16 mouse cellular contexts compared by ENCODE assay signal in genomic region chr4:126303877-126304276, GRCm38 (mm10). TPM values are rescaled to one million over a fixed set of nuclear protein-coding genes. Genes with fewer than 3 reads are reported as not detected.
DNase-seq lines count a peak whose midpoint lies in the region; ATAC-seq and TF ChIP-seq lines count a peak whose summit lies in the region.
"Had no signal": no experiment of that assay in that cellular context is flagged by ENCODE, and none has a peak within 500 bp of the region (broad histone marks: within the 10 kb centered on the region; RNA-seq: fewer than 3 reads in every experiment).

No protein-coding gene starts in this region.

- WGBS in forebrain, postnatal 0 days = 46% methylated on average over 4 of the region's 4 CpGs
- WGBS in forebrain, embryonic 10.5 days = 69% methylated on average over 4 of the region's 4 CpGs
- WGBS in liver, adult 2 months = 76% methylated on average over 4 of the region's 4 CpGs
- 61% methylated on average over 4 of the region's 4 CpGs for WGBS in liver, embryonic 11.5 days
- 60% methylated on average over 4 of the region's 4 CpGs for WGBS in midbrain, embryonic 10.5 days

- no peaks in the 10 kb centered on the region for H3K4me1 ChIP-seq in forebrain, postnatal 0 days (ENCODE audit: insufficient read depth)
- H3K4me1 ChIP-seq in forebrain, embryonic 10.5 days = peaks cover 31% of the 10 kb centered on the region
- H3K4me1 ChIP-seq in liver, adult 2 months (ENCODE audit: control insufficient read depth, insufficient read depth, low read length) = no peaks in the 10 kb centered on the region
- 0 out of 2 replicates have a peak, but pooled peaks cover 3% of the 10 kb centered on the region for H3K4me1 ChIP-seq in liver, embryonic 11.5 days (replicated peaks; ENCODE audit: control insufficient read depth, insufficient read depth, low read length)
- peaks cover 42% of the 10 kb centered on the region for H3K4me1 ChIP-seq in E14TG2a.4 (replicated peaks; ENCODE audit: low read depth, low read length)
- H3K4me1 ChIP-seq in midbrain, embryonic 10.5 days = peaks cover 20% of the 10 kb centered on the region

- H3K36me3 ChIP-seq in forebrain, postnatal 0 days (ENCODE audit: insufficient read depth) = no peaks in the 10 kb centered on the region
- H3K36me3 ChIP-seq in forebrain, embryonic 10.5 days (replicated peaks) = no peaks in the 10 kb centered on the region
- H3K36me3 ChIP-seq in liver, adult 2 months (ENCODE audit: control insufficient read depth, insufficient read depth, low read length) = no peaks in the 10 kb centered on the region
- H3K36me3 ChIP-seq in liver, embryonic 11.5 days (ENCODE audit: control insufficient read depth, insufficient read depth, low read length) = no peaks in the 10 kb centered on the region
- no peaks in the 10 kb centered on the region for H3K36me3 ChIP-seq in E14TG2a.4 (ENCODE audit: insufficient read depth, low read length)
- no peaks in the 10 kb centered on the region for H3K36me3 ChIP-seq in midbrain, embryonic 10.5 days
- H3K36me3 ChIP-seq: midbrain, embryonic 13.5 days had no signal

- H3K4me2 ChIP-seq in forebrain, postnatal 0 days (ENCODE audit: low read depth) = no peak overlapping the region
- H3K4me2 ChIP-seq in liver, embryonic 11.5 days = no peak overlapping the region
- H3K4me2 ChIP-seq: hindbrain, embryonic 14.5 days; midbrain, embryonic 13.5 days had no signal

- no peak for TF ChIP-seq POLR2A in liver, adult 2 months (IDR thresholded peaks at IDR 0.05; ENCODE audit: extremely low read depth, insufficient read depth, low read length)

- H3K9ac ChIP-seq in forebrain, postnatal 0 days = no peak overlapping the region
- no peak overlapping the region for H3K9ac ChIP-seq in liver, adult 2 months (ENCODE audit: low read depth, low read length)
- no peak overlapping the region for H3K9ac ChIP-seq in liver, embryonic 11.5 days (ENCODE audit: low read depth, low read length)
- H3K9ac ChIP-seq: hindbrain, embryonic 14.5 days; midbrain, embryonic 13.5 days had no signal

- H3K4me3 ChIP-seq in forebrain, postnatal 0 days (ENCODE audit: low read depth, low read length) = no peak overlapping the region
- no peak overlapping the region for H3K4me3 ChIP-seq in forebrain, embryonic 10.5 days
- H3K4me3 ChIP-seq in liver, adult 2 months (ENCODE audit: insufficient read depth, low read depth, low read length) = no peak overlapping the region
- H3K4me3 ChIP-seq in liver, embryonic 11.5 days (ENCODE audit: low read depth, low read length) = no peak overlapping the region
- no peak overlapping the region for H3K4me3 ChIP-seq in E14TG2a.4 (replicated peaks; ENCODE audit: low read length)
- H3K4me3 ChIP-seq in midbrain, embryonic 10.5 days = no peak overlapping the region
- H3K4me3 ChIP-seq: midbrain, embryonic 13.5 days had no signal

- no peak overlapping the region for H3K27ac ChIP-seq in forebrain, postnatal 0 days (ENCODE audit: low read depth, low read length)
- H3K27ac ChIP-seq in forebrain, embryonic 10.5 days = no peak overlapping the region
- H3K27ac ChIP-seq in liver, adult 2 months (replicated peaks; ENCODE audit: insufficient read depth, low read depth, low read length) = no peak overlapping the region
- no peak overlapping the region for H3K27ac ChIP-seq in liver, embryonic 11.5 days (ENCODE audit: low read depth, low read length)
- H3K27ac ChIP-seq in midbrain, embryonic 10.5 days (replicated peaks) = no peak overlapping the region
- H3K27ac ChIP-seq: hindbrain, embryonic 14.5 days; midbrain, embryonic 13.5 days had no signal

- TF ChIP-seq CTCF in forebrain, postnatal 0 days (IDR thresholded peaks at IDR 0.05; ENCODE audit: low read depth) = peak; percentile 39
- TF ChIP-seq CTCF in liver, adult 2 months (IDR thresholded peaks at IDR 0.05; ENCODE audit: low read depth, low read length) = peak; percentile 25; the same call in 1 of the 2 replicates
- peak; percentile 32; the same call in 1 of the 2 replicates for TF ChIP-seq CTCF in E14TG2a.4 (conservative IDR thresholded peaks at IDR 0.05; ENCODE audit: low read length)

- H3K9me3 ChIP-seq in forebrain, postnatal 0 days (ENCODE audit: low read length) = 0 out of 2 replicates have a peak, but pooled peaks cover 3% of the 10 kb centered on the region
- peaks cover 8% of the 10 kb centered on the region for H3K9me3 ChIP-seq in forebrain, embryonic 10.5 days
- H3K9me3 ChIP-seq in liver, embryonic 11.5 days (ENCODE audit: control insufficient read depth, low read length) = no peaks in the 10 kb centered on the region
- no peaks in the 10 kb centered on the region for H3K9me3 ChIP-seq in E14TG2a.4 (ENCODE audit: low read length)
- peaks cover 5% of the 10 kb centered on the region; the same call in 1 of the 2 replicates for H3K9me3 ChIP-seq in midbrain, embryonic 10.5 days (replicated peaks)
- H3K9me3 ChIP-seq: midbrain, embryonic 13.5 days had no signal

- ATAC-seq in forebrain, postnatal 0 days = no peak
- no peak for ATAC-seq in liver, embryonic 11.5 days (replicated peaks; ENCODE audit: low FRiP score)
- ATAC-seq in megakaryocyte-erythroid progenitor cell, adult 5-6 weeks (replicated peaks; ENCODE audit: low FRiP score, low TSS enrichment, poor library complexity, severe bottlenecking) = 0 out of 2 replicates have a peak, but pooled peaks have one; percentile 39
- ATAC-seq: forebrain, embryonic 14.5 days; midbrain, embryonic 13.5 days had no signal

- no peak for DNase-seq in forebrain, postnatal 0 days
- no peak for DNase-seq in forebrain, embryonic 10.5 days (ENCODE audit: extremely low spot score, low spot score)
- no peak for DNase-seq in liver, adult 2 months (ENCODE audit: extremely low read depth, low read depth, low spot score)
- DNase-seq in liver, embryonic 11.5 days (ENCODE audit: low spot score) = no peak
- DNase-seq in adrenal gland, postnatal 4 days (ENCODE audit: low spot score in 2 of 2) = no peak
- no peak for DNase-seq in midbrain, embryonic 10.5 days (ENCODE audit: low spot score)
- DNase-seq: cerebellum, adult 9-10 months; heart, postnatal 10 days; kidney, adult 9 months; lung, postnatal 14 days; thymus, postnatal 4 days had no signal

- no peaks in the 10 kb centered on the region for H3K79me2 ChIP-seq in liver, adult 2 months (ENCODE audit: control insufficient read depth, insufficient read depth, low read length)

- H3K27me3 ChIP-seq in forebrain, postnatal 0 days (ENCODE audit: insufficient read depth, low read length) = peaks cover 33% of the 10 kb centered on the region
- peaks cover 65% of the 10 kb centered on the region for H3K27me3 ChIP-seq in forebrain, embryonic 10.5 days (ENCODE audit: poor library complexity, severe bottlenecking)
- H3K27me3 ChIP-seq in liver, adult 2 months (ENCODE audit: control insufficient read depth, insufficient read depth, low read length) = peaks cover 9% of the 10 kb centered on the region; the same call in 1 of the 2 replicates
- peaks cover 49% of the 10 kb centered on the region for H3K27me3 ChIP-seq in liver, embryonic 11.5 days (replicated peaks; ENCODE audit: control insufficient read depth, insufficient read depth, low read length)
- peaks cover 61% of the 10 kb centered on the region for H3K27me3 ChIP-seq in E14TG2a.4 (ENCODE audit: insufficient read depth, low read length)
- peaks cover 64% of the 10 kb centered on the region for H3K27me3 ChIP-seq in midbrain, embryonic 10.5 days (ENCODE audit: low read depth, poor library complexity, severe bottlenecking)

RNA-seq across cellular contexts. Expression of gene Col8a2, which starts 17.3 kb away (rescaled TPM):
- 6.5 and 11.6 TPM in 2 replicates for total RNA-seq in forebrain, postnatal 0 days (2014; rRNA removed)
- 2.5 and 3.0 TPM in 2 replicates for polyA plus RNA-seq in forebrain, postnatal 0 days (2015; fragmentation: Nextera tagmentation; extraction: Ambion mirVana)
- 5.9 and 6.8 TPM in 2 replicates for polyA plus RNA-seq in forebrain, embryonic 10.5 days (2016; fragmentation: Nextera tagmentation; extraction: Ambion mirVana)
- total RNA-seq in liver, adult 2 months (2014; rRNA removed) = 0.07 and 0.09 TPM in 2 replicates
- polyA plus RNA-seq in liver, adult 2 months (2012; rRNA removed) = 0.10 and 0.17 TPM in 2 replicates
- polyA plus RNA-seq in liver, embryonic 11.5 days (2014; fragmentation: Nextera tagmentation; extraction: Ambion mirVana) = 1.9 and 2.2 TPM in 2 replicates
- not detected in 2 replicates for total RNA-seq in megakaryocyte-erythroid progenitor cell, adult 5-6 weeks (2014; fragmentation: Nextera tagmentation)
- not detected in 2 replicates for total RNA-seq in megakaryocyte-erythroid progenitor cell, adult 5-6 weeks (2017)
- total RNA-seq in adrenal gland, postnatal 4 days (2021) = 10 to 100 TPM in 1 of 2 experiments, 1 to 10 TPM in 1; 9.3 to 12.8 TPM
- 2.8 and 6.5 TPM in 2 replicates for polyA plus RNA-seq in midbrain, embryonic 10.5 days (2016; fragmentation: Nextera tagmentation; extraction: Ambion mirVana)

RNA-seq across cellular contexts. Expression of gene Adprhl2, which starts 17.6 kb away (rescaled TPM):
- 72.1 and 74.8 TPM in 2 replicates for total RNA-seq in forebrain, postnatal 0 days (2014; rRNA removed)
- polyA plus RNA-seq in forebrain, postnatal 0 days (2015; fragmentation: Nextera tagmentation; extraction: Ambion mirVana) = 77.8 and 83.3 TPM in 2 replicates
- 91.6 TPM in 2 replicates for polyA plus RNA-seq in forebrain, embryonic 10.5 days (2016; fragmentation: Nextera tagmentation; extraction: Ambion mirVana)
- 12.1 and 13.2 TPM in 2 replicates for total RNA-seq in liver, adult 2 months (2014; rRNA removed)
- polyA plus RNA-seq in liver, adult 2 months (2012; rRNA removed) = 24.4 and 27.6 TPM in 2 replicates
- 53.5 and 62.2 TPM in 2 replicates for polyA plus RNA-seq in liver, embryonic 11.5 days (2014; fragmentation: Nextera tagmentation; extraction: Ambion mirVana)
- total RNA-seq in megakaryocyte-erythroid progenitor cell, adult 5-6 weeks (2014; fragmentation: Nextera tagmentation) = 30.8 and 33.7 TPM in 2 replicates
- total RNA-seq in megakaryocyte-erythroid progenitor cell, adult 5-6 weeks (2017) = 22.9 and 28.5 TPM in 2 replicates
- total RNA-seq in adrenal gland, postnatal 4 days (2021) = 10 to 100 TPM; 41.3 to 42.0 TPM
- 80.8 and 88.4 TPM in 2 replicates for polyA plus RNA-seq in midbrain, embryonic 10.5 days (2016; fragmentation: Nextera tagmentation; extraction: Ambion mirVana)

RNA-seq across cellular contexts. Expression of gene Tekt2, which starts 21.6 kb away (rescaled TPM):
- total RNA-seq in forebrain, postnatal 0 days (2014; rRNA removed) = 2.1 and 3.4 TPM in 2 replicates
- polyA plus RNA-seq in forebrain, postnatal 0 days (2015; fragmentation: Nextera tagmentation; extraction: Ambion mirVana) = 9.7 and 16.3 TPM in 2 replicates
- 2.3 TPM in 2 replicates for polyA plus RNA-seq in forebrain, embryonic 10.5 days (2016; fragmentation: Nextera tagmentation; extraction: Ambion mirVana)
- total RNA-seq in liver, adult 2 months (2014; rRNA removed) = 0.20 and 0.37 TPM in 2 replicates
- 0.20 and 0.43 TPM in 2 replicates for polyA plus RNA-seq in liver, adult 2 months (2012; rRNA removed)
- 0.71 and 1.7 TPM in 2 replicates for polyA plus RNA-seq in liver, embryonic 11.5 days (2014; fragmentation: Nextera tagmentation; extraction: Ambion mirVana)
- not detected in 2 replicates for total RNA-seq in megakaryocyte-erythroid progenitor cell, adult 5-6 weeks (2014; fragmentation: Nextera tagmentation)
- total RNA-seq in megakaryocyte-erythroid progenitor cell, adult 5-6 weeks (2017) = not detected in 2 replicates
- 1 to 10 TPM; 4.0 to 5.0 TPM for total RNA-seq in adrenal gland, postnatal 4 days (2021)
- 1.1 and 1.9 TPM in 2 replicates for polyA plus RNA-seq in midbrain, embryonic 10.5 days (2016; fragmentation: Nextera tagmentation; extraction: Ambion mirVana)

RNA-seq across cellular contexts. Expression of gene Trappc3, which starts 41.8 kb away (rescaled TPM):
- 143 TPM in 2 replicates for total RNA-seq in forebrain, postnatal 0 days (2014; rRNA removed)
- 199 and 202 TPM in 2 replicates for polyA plus RNA-seq in forebrain, postnatal 0 days (2015; fragmentation: Nextera tagmentation; extraction: Ambion mirVana)
- 84.8 and 86.8 TPM in 2 replicates for polyA plus RNA-seq in forebrain, embryonic 10.5 days (2016; fragmentation: Nextera tagmentation; extraction: Ambion mirVana)
- total RNA-seq in liver, adult 2 months (2014; rRNA removed) = 38.2 and 45.8 TPM in 2 replicates
- 24.1 and 30.6 TPM in 2 replicates for polyA plus RNA-seq in liver, adult 2 months (2012; rRNA removed)
- 20.6 and 26.8 TPM in 2 replicates for polyA plus RNA-seq in liver, embryonic 11.5 days (2014; fragmentation: Nextera tagmentation; extraction: Ambion mirVana)
- 40.1 and 43.2 TPM in 2 replicates for total RNA-seq in megakaryocyte-erythroid progenitor cell, adult 5-6 weeks (2014; fragmentation: Nextera tagmentation)
- 55.9 and 81.1 TPM in 2 replicates for total RNA-seq in megakaryocyte-erythroid progenitor cell, adult 5-6 weeks (2017)
- 10 to 100 TPM; 70.0 to 75.4 TPM for total RNA-seq in adrenal gland, postnatal 4 days (2021)
- polyA plus RNA-seq in midbrain, embryonic 10.5 days (2016; fragmentation: Nextera tagmentation; extraction: Ambion mirVana) = 85.2 and 94.4 TPM in 2 replicates

RNA-seq across cellular contexts. Expression of gene Map7d1, which starts 47.7 kb away (rescaled TPM):
- 105 and 115 TPM in 2 replicates for total RNA-seq in forebrain, postnatal 0 days (2014; rRNA removed)
- 63.6 and 71.1 TPM in 2 replicates for polyA plus RNA-seq in forebrain, postnatal 0 days (2015; fragmentation: Nextera tagmentation; extraction: Ambion mirVana)
- polyA plus RNA-seq in forebrain, embryonic 10.5 days (2016; fragmentation: Nextera tagmentation; extraction: Ambion mirVana) = 45.6 and 47.1 TPM in 2 replicates
- total RNA-seq in liver, adult 2 months (2014; rRNA removed) = 7.5 and 8.2 TPM in 2 replicates
- 18.5 and 19.1 TPM in 2 replicates for polyA plus RNA-seq in liver, adult 2 months (2012; rRNA removed)
- 26.5 and 28.9 TPM in 2 replicates for polyA plus RNA-seq in liver, embryonic 11.5 days (2014; fragmentation: Nextera tagmentation; extraction: Ambion mirVana)
- total RNA-seq in megakaryocyte-erythroid progenitor cell, adult 5-6 weeks (2014; fragmentation: Nextera tagmentation) = 6.4 and 8.0 TPM in 2 replicates
- 13.2 and 14.5 TPM in 2 replicates for total RNA-seq in megakaryocyte-erythroid progenitor cell, adult 5-6 weeks (2017)
- 10 to 100 TPM; 64.1 to 70.7 TPM for total RNA-seq in adrenal gland, postnatal 4 days (2021)
- polyA plus RNA-seq in midbrain, embryonic 10.5 days (2016; fragmentation: Nextera tagmentation; extraction: Ambion mirVana) = 59.8 and 69.7 TPM in 2 replicates
